Mouse (Mus musculus) intestine, embryonic 16.5 days (tissue): ENCODE measurements around the gene Gm48552. TPM values are rescaled to one million over a fixed set of nuclear protein-coding genes. Genes with fewer than 3 reads are reported as not detected.
A peak's percentile ranks its signal among the peaks of the same experiment; 100 is the strongest.

Experiments
- ATAC-seq: fragments of 200-750 bp; cut with Nextera tagmentation; 2 replicates; pipeline ENCODE4 v1.8.0; 2017; ENCODE audit warnings: moderate TSS enrichment, moderate library complexity
- H3K27ac ChIP-seq: fragments of 300-500 bp; sonication (generic); 2 replicates; pipeline ENCODE4 v1.5.1; 2014; ENCODE audit warnings: mild to moderate bottlenecking, low read length
- H3K27me3 ChIP-seq: fragments of 300-500 bp; sonication (generic); replicated peaks from 2 replicates; pipeline ENCODE4 v1.6.1; 2014; ENCODE audit warnings: low read length, control low read depth, mixed read lengths; ENCODE audit not compliant: control insufficient read depth, insufficient read depth
- H3K36me3 ChIP-seq: fragments of 300-500 bp; sonication (generic); 2 replicates; pipeline ENCODE4 v1.6.1; 2014; ENCODE audit warnings: low read length, control low read depth; ENCODE audit not compliant: control insufficient read depth, insufficient read depth
- H3K4me1 ChIP-seq: fragments of 300-500 bp; sonication (generic); 2 replicates; pipeline ENCODE4 v1.6.1; 2014; ENCODE audit warnings: low read length, control low read depth, mixed read lengths; ENCODE audit not compliant: control insufficient read depth, insufficient read depth
- H3K4me2 ChIP-seq: fragments of 300-500 bp; sonication (generic); 2 replicates; pipeline ENCODE4 v1.6.1; 2014; ENCODE audit warnings: low read depth, low read length, control low read depth
- H3K4me3 ChIP-seq: fragments of 300-500 bp; sonication (generic); 2 replicates; pipeline ENCODE4 v1.5.1; 2014; ENCODE audit warnings: mild to moderate bottlenecking, low read length
- H3K9ac ChIP-seq: fragments of 300-500 bp; sonication (generic); 2 replicates; pipeline ENCODE4 v1.6.1; 2014; ENCODE audit warnings: low read depth, low read length
- H3K9me3 ChIP-seq: fragments of 300-500 bp; sonication (generic); 2 replicates; pipeline ENCODE4 v1.6.1; 2016; ENCODE audit warnings: low read length, control low read depth; ENCODE audit not compliant: control insufficient read depth
- WGBS: fragments of 180-500 bp; shearing (Covaris S2); extraction: QIAGEN DNeasy Blood & Tissue Kit; methylation state at CpG from one replicate; pipeline ENCODE4 v1.1.7; 2014; 5-methylcytosine and 5-hydroxymethylcytosine counted together
- polyA plus RNA-seq: library from polyadenylated mRNA; unstranded; fragments of >200 nt; fragmentation: Nextera tagmentation; extraction: Ambion mirVana; gene quantifications from 2 replicates; pipeline ENCODE4 v1.2.1, GENCODE M21; 2015

The Gm48552 gene
- polyA plus RNA-seq, 1 experiment from 2014 or later: 1.8 TPM

GRCm38 (mm10) chr10:81383802-81384604 lies 4.8 kb upstream of the Gm48552 start, which contains the start of the genes Dohh and Gm48551:
TSS of gene Dohh (plus strand) at chr10:81384428.
TSS of gene Gm48551 (plus strand) at chr10:81384466.
- H3K9ac ChIP-seq: peak within 1 kb of the TSS; percentile 80
- peaks cover 11% of the 10 kb centered on the region for H3K36me3 ChIP-seq
- H3K27me3 ChIP-seq: no peaks in the 10 kb centered on the region
- H3K4me3 ChIP-seq: peak within 1 kb of the TSS; percentile 74
- ATAC-seq: peak; percentile 91
- peak within 1 kb of the TSS; percentile 66 for H3K4me2 ChIP-seq
- peak within 1 kb of the TSS; percentile 65 for H3K27ac ChIP-seq
- WGBS: 5% methylated on average over 51 of the region's 54 CpGs
- H3K9me3 ChIP-seq: no peaks in the 10 kb centered on the region
- peaks cover 20% of the 10 kb centered on the region for H3K4me1 ChIP-seq

- Histone ChIP-seq H3K9ac (peak overlapping the region; percentile 80), H3K4me3 (peak overlapping the region; percentile 74), H3K27me3 (no peaks in the 10 kb centered on the region), H3K4me2 (peak overlapping the region; percentile 66), H3K9me3 (no peaks in the 10 kb centered on the region), H3K27ac (peak overlapping the region; percentile 65), H3K4me1 (peaks cover 25% of the 10 kb centered on the region), H3K36me3 (peaks cover 11% of the 10 kb centered on the region)
- WGBS: under 1% methylated on average over 19 of the region's 19 CpGs
- peak; percentile 11 for ATAC-seq
These were observed 4.2 kb upstream of the Gm48552 start for GRCm38 (mm10) chr10:81384605-81384982.

GRCm38 (mm10) chr10:81385603-81386306 lies 3.0 kb upstream of the Gm48552 start:
- Histone ChIP-seq H3K4me1 (peaks cover 26% of the 10 kb centered on the region), H3K4me3 (peak overlapping the region; percentile 74), H3K36me3 (peaks cover 11% of the 10 kb centered on the region), H3K9me3 (no peaks in the 10 kb centered on the region), H3K27ac (no peak overlapping the region), H3K27me3 (no peaks in the 10 kb centered on the region), H3K4me2 (peak overlapping the region; percentile 66), H3K9ac (peak overlapping the region; percentile 80)
- no peak for ATAC-seq
- WGBS: 67% methylated on average over 22 of the region's 22 CpGs

- peaks cover 30% of the 10 kb centered on the region for H3K4me1 ChIP-seq
- ATAC-seq: no peak
- H3K9me3 ChIP-seq: no peaks in the 10 kb centered on the region
- no peak overlapping the region for H3K4me2 ChIP-seq
- H3K9ac ChIP-seq: peak overlapping the region; percentile 35; the same call in 1 of the 2 replicates
- H3K27me3 ChIP-seq: no peaks in the 10 kb centered on the region
- 95% methylated on average over 20 of the region's 20 CpGs for WGBS
- H3K36me3 ChIP-seq: peaks cover 11% of the 10 kb centered on the region
- H3K4me3 ChIP-seq: no peak overlapping the region
- H3K27ac ChIP-seq: 0 out of 2 replicates have a peak overlapping the region, but pooled peaks have one; percentile 4
These were observed 1.1 kb upstream of the Gm48552 start for GRCm38 (mm10) chr10:81387716-81388115.

GRCm38 (mm10) chr10:81389373-81389772 lies 568 bp downstream of the Gm48552 start:
- peak overlapping the region; percentile 27 for H3K9ac ChIP-seq
- peaks cover 35% of the 10 kb centered on the region for H3K4me1 ChIP-seq
- ATAC-seq: no peak
- H3K4me2 ChIP-seq: no peak overlapping the region
- H3K4me3 ChIP-seq: no peak overlapping the region
- H3K27me3 ChIP-seq: no peaks in the 10 kb centered on the region
- peaks cover 11% of the 10 kb centered on the region for H3K36me3 ChIP-seq
- H3K27ac ChIP-seq: peak overlapping the region; percentile 10; the same call in 1 of the 2 replicates
- H3K9me3 ChIP-seq: no peaks in the 10 kb centered on the region
- 44% methylated on average over 3 of the region's 3 CpGs for WGBS

GRCm38 (mm10) chr10:81389801-81390677 lies 1.2 kb downstream of the Gm48552 start:
- Histone ChIP-seq H3K4me1 (peaks cover 32% of the 10 kb centered on the region), H3K27me3 (no peaks in the 10 kb centered on the region), H3K4me3 (no peak overlapping the region), H3K36me3 (peaks cover 11% of the 10 kb centered on the region), H3K9me3 (no peaks in the 10 kb centered on the region), H3K4me2 (no peak overlapping the region), H3K27ac (peak overlapping the region; percentile 10; the same call in 1 of the 2 replicates), H3K9ac (peak overlapping the region; percentile 27)
- no peak for ATAC-seq
- 61% methylated on average over 23 of the region's 23 CpGs for WGBS

GRCm38 (mm10) chr10:81390678-81390965 lies 1.8 kb downstream of the Gm48552 start:
- Histone ChIP-seq H3K9me3 (no peaks in the 10 kb centered on the region), H3K4me1 (peaks cover 27% of the 10 kb centered on the region), H3K4me2 (no peak overlapping the region), H3K9ac (no peak overlapping the region), H3K4me3 (no peak overlapping the region), H3K27ac (no peak overlapping the region), H3K27me3 (no peaks in the 10 kb centered on the region), H3K36me3 (peaks cover 11% of the 10 kb centered on the region)
- ATAC-seq: no peak
- 87% methylated on average over 13 of the region's 13 CpGs for WGBS

- Histone ChIP-seq H3K36me3 (peaks cover 10% of the 10 kb centered on the region), H3K9ac (peak overlapping the region; percentile 58), H3K4me3 (peak overlapping the region; percentile 50; the same call in 1 of the 2 replicates), H3K27me3 (no peaks in the 10 kb centered on the region), H3K4me2 (peak overlapping the region; percentile 57), H3K9me3 (no peaks in the 10 kb centered on the region), H3K27ac (peak overlapping the region; percentile 96), H3K4me1 (peaks cover 23% of the 10 kb centered on the region)
- 56% methylated on average over 6 of the region's 6 CpGs for WGBS
- peak; percentile 79 for ATAC-seq
These were observed 3.5 kb downstream of the Gm48552 start for GRCm38 (mm10) chr10:81392270-81392669.

GRCm38 (mm10) chr10:81392781-81393185 lies 4.0 kb downstream of the Gm48552 start, which contains the start of gene Smim24:
TSS of gene Smim24 (plus strand) at chr10:81393051.
- peak within 1 kb of the TSS; percentile 96 for H3K27ac ChIP-seq
- H3K4me2 ChIP-seq: peak within 1 kb of the TSS; percentile 57
- H3K4me1 ChIP-seq: peaks cover 23% of the 10 kb centered on the region
- H3K4me3 ChIP-seq: peak within 1 kb of the TSS; percentile 50
- H3K36me3 ChIP-seq: peaks cover 9% of the 10 kb centered on the region
- peak within 1 kb of the TSS; percentile 70 for H3K9ac ChIP-seq
- H3K9me3 ChIP-seq: no peaks in the 10 kb centered on the region
- ATAC-seq: peak; percentile 90
- H3K27me3 ChIP-seq: no peaks in the 10 kb centered on the region
- WGBS: 45% methylated on average over 14 of the region's 14 CpGs
